Mouse (Mus musculus) C2C12 (cell line): ENCODE results near the gene Entpd3. TPM values are rescaled to one million over a fixed set of nuclear protein-coding genes. Genes with fewer than 3 reads are reported as not detected.

Experiments used
- H3K27me3 ChIP-seq: one replicate; pipeline ENCODE4 v1.6.1; 2011; ENCODE audit not compliant: control insufficient read depth, insufficient read depth, insufficient read length
- H3K36me3 ChIP-seq: one replicate; pipeline ENCODE4 v1.6.1; 2011; ENCODE audit not compliant: control insufficient read depth, insufficient read depth
- H3K4me3 ChIP-seq: one replicate; pipeline ENCODE4 v1.5.1; 2011; ENCODE audit warnings: mild to moderate bottlenecking, control low read depth; ENCODE audit not compliant: poor library complexity, insufficient read depth, severe bottlenecking
- H3K79me2 ChIP-seq: one replicate; pipeline ENCODE4 v1.6.1; 2011; ENCODE audit not compliant: control insufficient read depth, insufficient read depth
- H3K79me3 ChIP-seq: one replicate; pipeline ENCODE4 v1.6.1; 2011; ENCODE audit warnings: low read depth, control low read depth
- H3ac ChIP-seq: one replicate; pipeline ENCODE3; 2011; ENCODE audit warnings: low read depth; ENCODE audit not compliant: control insufficient read depth, insufficient read length
- CEBPB ChIP-seq: IDR thresholded peaks from one replicate; pipeline ENCODE4 v1.6.1; 2011; ENCODE audit warnings: low read depth, mild to moderate bottlenecking, control low read depth, moderate library complexity
- CTCF ChIP-seq: IDR thresholded peaks from one replicate; pipeline ENCODE4 v1.5.1; 2011; ENCODE audit not compliant: control insufficient read depth, insufficient read depth, insufficient read length
- FOSL1 ChIP-seq: IDR thresholded peaks from one replicate; pipeline ENCODE4 v1.8.0; 2011; ENCODE audit warnings: mild to moderate bottlenecking, low read length; ENCODE audit not compliant: poor library complexity, insufficient read depth, severe bottlenecking
- MAX ChIP-seq: IDR thresholded peaks from one replicate; pipeline ENCODE4 v1.6.1; 2011; ENCODE audit warnings: mild to moderate bottlenecking, control low read depth
- MYOD1 ChIP-seq: IDR thresholded peaks from one replicate; pipeline ENCODE4 v1.6.1; 2011; ENCODE audit warnings: low read depth; ENCODE audit not compliant: control insufficient read depth, insufficient read length
- MYOG ChIP-seq: IDR thresholded peaks from one replicate; pipeline ENCODE4 v1.6.1; 2011; ENCODE audit not compliant: control insufficient read depth, insufficient read length; ENCODE audit errors: extremely low read depth
- USF1 ChIP-seq: IDR thresholded peaks from one replicate; pipeline ENCODE4 v1.6.1; 2011; ENCODE audit warnings: low read depth, mild to moderate bottlenecking, control low read depth, moderate library complexity
- polyA plus RNA-seq: library from polyadenylated mRNA; unstranded; fragments of >200 nt; fragmentation: generic; extraction: Trizol; gene quantifications from one replicate; pipeline ENCODE4 v1.2.1, GENCODE M21; 2012; ENCODE audit warnings: missing spikeins

The Entpd3 gene
- polyA plus RNA-seq, 1 experiment = 0.02 TPM

- H3K27me3 ChIP-seq = no peaks in the 10 kb centered on the region
- H3K79me2 ChIP-seq = peaks cover 17% of the 10 kb centered on the region
- H3ac ChIP-seq = peak overlapping the region; percentile 52
- peaks cover 33% of the 10 kb centered on the region for H3K36me3 ChIP-seq
- peaks cover 5% of the 10 kb centered on the region for H3K79me3 ChIP-seq
- TF ChIP-seq MAX (no peak), USF1 (no peak)
- H3K4me3 ChIP-seq = peak overlapping the region; percentile 18
Measured at GRCm38 (mm10) chr9:120577706-120578405, 38.2 kb downstream of the Entpd3 start.

- Histone ChIP-seq H3K4me3 (no peak overlapping the region), H3K36me3 (peaks cover 24% of the 10 kb centered on the region), H3K79me2 (peaks cover 9% of the 10 kb centered on the region), H3K79me3 (peaks cover 2% of the 10 kb centered on the region), H3K27me3 (no peaks in the 10 kb centered on the region), H3ac (no peak overlapping the region)
- TF ChIP-seq CEBPB = no peak
- TF ChIP-seq MYOG = no peak
- TF ChIP-seq MYOD1 = no peak
- TF ChIP-seq FOSL1 = no peak
Measured at GRCm38 (mm10) chr9:120578701-120579100, 39.1 kb downstream of the Entpd3 start.

- Histone ChIP-seq H3K79me2 (no peaks in the 10 kb centered on the region), H3K4me3 (no peak overlapping the region), H3K79me3 (no peaks in the 10 kb centered on the region), H3K36me3 (peaks cover 13% of the 10 kb centered on the region), H3ac (no peak overlapping the region), H3K27me3 (no peaks in the 10 kb centered on the region)
- TF ChIP-seq FOSL1 (no peak), MYOD1 (no peak), USF1 (no peak), MAX (no peak), MYOG (no peak), CEBPB (no peak), CTCF (no peak)
Measured at GRCm38 (mm10) chr9:120579808-120580207, 40.2 kb downstream of the Entpd3 start.

GRCm38 (mm10) chr9:120581941-120582618 is 42.5 kb downstream of the Entpd3 start:
- Histone ChIP-seq H3K36me3 (no peaks in the 10 kb centered on the region), H3K27me3 (no peaks in the 10 kb centered on the region), H3K4me3 (no peak overlapping the region), H3K79me2 (no peaks in the 10 kb centered on the region), H3ac (no peak overlapping the region), H3K79me3 (no peaks in the 10 kb centered on the region)
- TF ChIP-seq USF1 = no peak
- no peak for TF ChIP-seq FOSL1

GRCm38 (mm10) chr9:120582619-120583308 is 43.1 kb downstream of the Entpd3 start:
- Histone ChIP-seq H3K4me3 (no peak overlapping the region), H3K27me3 (no peaks in the 10 kb centered on the region), H3K36me3 (no peaks in the 10 kb centered on the region), H3K79me3 (no peaks in the 10 kb centered on the region), H3K79me2 (no peaks in the 10 kb centered on the region), H3ac (no peak overlapping the region)
- TF ChIP-seq CTCF (peak; percentile 58), CEBPB (no peak), USF1 (peak; percentile 55)

GRCm38 (mm10) chr9:120583314-120583713 is 43.7 kb downstream of the Entpd3 start:
- Histone ChIP-seq H3K27me3 (no peaks in the 10 kb centered on the region), H3K36me3 (no peaks in the 10 kb centered on the region), H3K4me3 (no peak overlapping the region), H3ac (no peak overlapping the region), H3K79me2 (no peaks in the 10 kb centered on the region), H3K79me3 (no peaks in the 10 kb centered on the region)
- TF ChIP-seq CTCF (no peak), MYOG (no peak), MAX (no peak), FOSL1 (no peak), CEBPB (no peak), MYOD1 (no peak), USF1 (no peak)
